In the genomic region with DNA sequence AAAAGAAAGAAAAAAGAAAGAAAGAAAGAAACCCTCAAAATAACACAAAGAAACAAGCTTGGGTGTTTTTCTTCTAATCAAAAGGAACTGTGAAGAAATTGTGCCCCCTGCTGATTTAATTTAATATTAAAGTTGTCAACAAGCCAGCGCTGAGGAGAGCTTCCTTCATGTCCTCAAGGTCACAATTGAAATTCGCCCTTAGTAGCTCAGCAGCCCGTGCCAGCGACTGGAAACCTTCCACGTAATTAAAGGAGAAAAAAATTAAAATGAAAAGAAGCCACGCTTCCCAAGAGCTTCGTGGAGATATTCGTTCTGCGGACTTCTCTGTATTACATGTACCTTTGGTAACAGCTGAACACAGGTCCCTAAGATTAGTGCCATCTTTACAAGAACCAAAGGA, we compare ENCODE assay signal across 8 mouse cellular contexts.
DNase-seq lines count a peak whose midpoint lies in the region; ATAC-seq and TF ChIP-seq lines count a peak whose summit lies in the region.

No protein-coding gene starts in this region.

- TF ChIP-seq POLR2A in brain, embryonic 14.5 days (IDR thresholded peaks at IDR 0.05; ENCODE audit: borderline replicate concordance, extremely low read depth, insufficient read depth, insufficient read length, poor library complexity, severe bottlenecking) = no peak

- H3K9me3 ChIP-seq in intestine, embryonic 14.5 days (ENCODE audit: control insufficient read depth, low read length) = no peaks in the 10 kb centered on the region
- H3K9me3 ChIP-seq in intestine, embryonic 16.5 days (ENCODE audit: control insufficient read depth, low read length) = no peaks in the 10 kb centered on the region

- no peak for TF ChIP-seq CTCF in brain, embryonic 14.5 days (IDR thresholded peaks at IDR 0.05; ENCODE audit: borderline replicate concordance, extremely low read depth, insufficient read depth, insufficient read length)

- peak overlapping the region; percentile 9; the same call in 1 of the 2 replicates for H3K4me2 ChIP-seq in intestine, embryonic 14.5 days (ENCODE audit: low read length)
- H3K4me2 ChIP-seq in intestine, embryonic 16.5 days (ENCODE audit: low read depth, low read length) = no peak overlapping the region

- H3K4me3 ChIP-seq in intestine, embryonic 14.5 days (ENCODE audit: low read depth, low read length) = no peak overlapping the region
- no peak overlapping the region for H3K4me3 ChIP-seq in intestine, embryonic 16.5 days (ENCODE audit: low read length)

- H3K27me3 ChIP-seq in intestine, embryonic 14.5 days (replicated peaks; ENCODE audit: control insufficient read depth, insufficient read depth, low read length) = no peaks in the 10 kb centered on the region
- no peaks in the 10 kb centered on the region for H3K27me3 ChIP-seq in intestine, embryonic 16.5 days (replicated peaks; ENCODE audit: control insufficient read depth, insufficient read depth, low read length)

- H3K4me1 ChIP-seq in intestine, embryonic 14.5 days (replicated peaks; ENCODE audit: control insufficient read depth, insufficient read depth, low read length) = no peaks in the 10 kb centered on the region
- H3K4me1 ChIP-seq in intestine, embryonic 16.5 days (ENCODE audit: control insufficient read depth, insufficient read depth, low read length) = no peaks in the 10 kb centered on the region

- no peak overlapping the region for H3K27ac ChIP-seq in intestine, embryonic 14.5 days (ENCODE audit: low read depth)
- no peak overlapping the region for H3K27ac ChIP-seq in intestine, embryonic 16.5 days (ENCODE audit: low read length)

- no peak for ATAC-seq in intestine, embryonic 14.5 days (replicated peaks; ENCODE audit: low FRiP score, low TSS enrichment, low read depth)
- ATAC-seq in intestine, embryonic 16.5 days = no peak
- ATAC-seq in megakaryocyte-erythroid progenitor cell, adult 5-6 weeks (replicated peaks; ENCODE audit: low FRiP score, low TSS enrichment, poor library complexity, severe bottlenecking) = no peak

- 59% methylated on average over 9 of the region's 9 CpGs for WGBS in intestine, embryonic 14.5 days
- 52% methylated on average over 9 of the region's 9 CpGs for WGBS in intestine, embryonic 16.5 days

- H3K36me3 ChIP-seq in intestine, embryonic 14.5 days (ENCODE audit: control insufficient read depth, insufficient read depth, low read length) = no peaks in the 10 kb centered on the region
- H3K36me3 ChIP-seq in intestine, embryonic 16.5 days (ENCODE audit: control insufficient read depth, insufficient read depth, low read length) = no peaks in the 10 kb centered on the region

- DNase-seq in intestine, embryonic 14.5 days (ENCODE audit: low spot score) = peak; percentile 51
- peak; percentile 4 for DNase-seq in MEL-GATA-1-ER (ENCODE audit: extremely low read depth, low read depth)
- peak; percentile 78 for DNase-seq in brain, embryonic 14.5 days (ENCODE audit: low read depth)
- peak; percentile 7 to 31 for DNase-seq in layer of hippocampus, adult 8-10 months (ENCODE audit: low spot score in 2 of 2)
- no peak for DNase-seq in thymus, postnatal 36 days
- DNase-seq in urinary bladder, postnatal 25 days (ENCODE audit: low spot score) = no peak

- H3K9ac ChIP-seq in intestine, embryonic 14.5 days (ENCODE audit: low read length) = no peak overlapping the region
- H3K9ac ChIP-seq in intestine, embryonic 16.5 days (ENCODE audit: low read depth, low read length) = no peak overlapping the region

Comparison
In these comparisons a context has a peak if more than half of its experiments do, and no peak if none do; other contexts are left out.
1. DNase-seq: peak in intestine, embryonic 14.5 days (single experiment), MEL-GATA-1-ER (single experiment), brain, embryonic 14.5 days (single experiment) and layer of hippocampus, adult 8-10 months (2 of 2); none in thymus, postnatal 36 days (0 of 2) and urinary bladder, postnatal 25 days (single experiment).